Mouse (Mus musculus) hindbrain, embryonic 14.5 days (tissue): ENCODE results near the gene Arid3a. TPM values are rescaled to one million over a fixed set of nuclear protein-coding genes. Genes with fewer than 3 reads are reported as not detected.
A peak's percentile ranks its signal among the peaks of the same experiment; 100 is the strongest.

Experiments
- ATAC-seq: fragments of 200-750 bp; cut with Nextera tagmentation; 2 replicates; pipeline ENCODE4 v1.8.0; 2017; ENCODE audit warnings: moderate number of reproducible peaks, mild to moderate bottlenecking, moderate TSS enrichment, moderate library complexity; ENCODE audit not compliant: low FRiP score
- DNase-seq: peaks from one replicate; pipeline ENCODE4 v3.0.0-alpha.2; 2015; ENCODE audit warnings: low spot score
- H3K27ac ChIP-seq: fragments of 300-500 bp; sonication (generic); 2 replicates; pipeline ENCODE4 v1.5.1; 2014; ENCODE audit warnings: mild to moderate bottlenecking, moderate library complexity
- H3K27me3 ChIP-seq: fragments of 300-500 bp; sonication (generic); 2 replicates; pipeline ENCODE4 v1.6.1; 2014; ENCODE audit warnings: mild to moderate bottlenecking, low read length, mixed read lengths; ENCODE audit not compliant: control insufficient read depth, insufficient read depth
- H3K36me3 ChIP-seq: fragments of 300-500 bp; sonication (generic); replicated peaks from 2 replicates; pipeline ENCODE4 v1.6.1; 2014; ENCODE audit not compliant: control insufficient read depth, insufficient read depth
- H3K4me1 ChIP-seq: fragments of 300-500 bp; sonication (generic); replicated peaks from 2 replicates; pipeline ENCODE4 v1.6.1; 2014; ENCODE audit warnings: antibody characterized with exemption, low read length, mixed read lengths; ENCODE audit not compliant: control insufficient read depth, insufficient read depth
- H3K4me2 ChIP-seq: fragments of 300-500 bp; sonication (generic); replicated peaks from 2 replicates; pipeline ENCODE4 v1.6.1; 2014; ENCODE audit warnings: mild to moderate bottlenecking, moderate library complexity
- H3K4me3 ChIP-seq: fragments of 300-500 bp; sonication (generic); replicated peaks from 2 replicates; pipeline ENCODE4 v1.5.1; 2014; ENCODE audit warnings: mild to moderate bottlenecking, low read length
- H3K9ac ChIP-seq: fragments of 300-500 bp; sonication (generic); 2 replicates; pipeline ENCODE4 v1.6.1; 2014
- H3K9me3 ChIP-seq: fragments of 300-500 bp; sonication (generic); 2 replicates; pipeline ENCODE4 v1.6.1; 2016; ENCODE audit warnings: low read length; ENCODE audit not compliant: control insufficient read depth
- WGBS: fragments of 180-500 bp; shearing (Covaris S2); extraction: QIAGEN DNeasy Blood & Tissue Kit; methylation state at CpG from one replicate; pipeline ENCODE4 v1.1.7; 2014; 5-methylcytosine and 5-hydroxymethylcytosine counted together
- polyA plus RNA-seq: library from polyadenylated mRNA; unstranded; fragments of >200 nt; fragmentation: Nextera tagmentation; extraction: Ambion mirVana; gene quantifications from 2 replicates; pipeline ENCODE4 v1.2.1, GENCODE M21; 2014

Arid3a gene
- polyA plus RNA-seq, 1 experiment from 2014 or later = 3.4 TPM

GRCm38 (mm10) chr10:79931797-79932196 lies 5.0 kb downstream of the Arid3a start:
- 81% methylated on average over 9 of the region's 9 CpGs for WGBS
- no peaks in the 10 kb centered on the region for H3K9me3 ChIP-seq
- ATAC-seq (no peak), DNase-seq (no peak)
- H3K4me1 ChIP-seq = peaks cover 35% of the 10 kb centered on the region
- no peaks in the 10 kb centered on the region for H3K27me3 ChIP-seq
- no peak overlapping the region for H3K9ac ChIP-seq
- H3K27ac ChIP-seq = no peak overlapping the region
- H3K4me3 ChIP-seq = no peak overlapping the region
- no peak overlapping the region for H3K4me2 ChIP-seq
- H3K36me3 ChIP-seq = peaks cover 23% of the 10 kb centered on the region

- Histone ChIP-seq H3K9ac (no peak overlapping the region), H3K36me3 (peaks cover 24% of the 10 kb centered on the region), H3K4me1 (peaks cover 38% of the 10 kb centered on the region), H3K9me3 (no peaks in the 10 kb centered on the region), H3K4me2 (no peak overlapping the region), H3K27ac (peak overlapping the region; percentile 49; the same call in 1 of the 2 replicates), H3K4me3 (no peak overlapping the region), H3K27me3 (no peaks in the 10 kb centered on the region)
- ATAC-seq (no peak), DNase-seq (no peak)
- 21% methylated on average over 8 of the region's 8 CpGs for WGBS
Observed at GRCm38 (mm10) chr10:79932736-79933135, 5.9 kb downstream of the Arid3a start.

GRCm38 (mm10) chr10:79933145-79933679 lies 6.4 kb downstream of the Arid3a start:
- Histone ChIP-seq H3K4me3 (no peak overlapping the region), H3K4me1 (peaks cover 38% of the 10 kb centered on the region), H3K9ac (no peak overlapping the region), H3K27ac (0 out of 2 replicates have a peak overlapping the region, but pooled peaks have one; percentile 49), H3K36me3 (peaks cover 27% of the 10 kb centered on the region), H3K27me3 (no peaks in the 10 kb centered on the region), H3K9me3 (no peaks in the 10 kb centered on the region), H3K4me2 (no peak overlapping the region)
- WGBS = 62% methylated on average over 9 of the region's 9 CpGs
- DNase-seq = no peak
- no peak for ATAC-seq

GRCm38 (mm10) chr10:79933861-79934260 lies 7.0 kb downstream of the Arid3a start:
- Histone ChIP-seq H3K4me3 (no peak overlapping the region), H3K9me3 (no peaks in the 10 kb centered on the region), H3K27ac (peak overlapping the region; percentile 49; the same call in 1 of the 2 replicates), H3K27me3 (no peaks in the 10 kb centered on the region), H3K4me1 (peaks cover 36% of the 10 kb centered on the region), H3K9ac (no peak overlapping the region), H3K36me3 (peaks cover 27% of the 10 kb centered on the region), H3K4me2 (no peak overlapping the region)
- no peak for ATAC-seq
- no peak for DNase-seq
- WGBS = 24% methylated on average over 6 of the region's 6 CpGs

- H3K9ac ChIP-seq = 0 out of 2 replicates have a peak overlapping the region, but pooled peaks have one; percentile 20
- WGBS = 50% methylated on average over 13 of the region's 13 CpGs
- peaks cover 27% of the 10 kb centered on the region for H3K36me3 ChIP-seq
- peaks cover 32% of the 10 kb centered on the region for H3K4me1 ChIP-seq
- peak; percentile 68 for DNase-seq
- no peaks in the 10 kb centered on the region for H3K9me3 ChIP-seq
- H3K27me3 ChIP-seq = no peaks in the 10 kb centered on the region
- H3K4me3 ChIP-seq = no peak overlapping the region
- peak; percentile 57 for ATAC-seq
- H3K4me2 ChIP-seq = no peak overlapping the region
- H3K27ac ChIP-seq = peak overlapping the region; percentile 49; the same call in 1 of the 2 replicates
Observed at GRCm38 (mm10) chr10:79934272-79934721, 7.5 kb downstream of the Arid3a start.

GRCm38 (mm10) chr10:79934794-79935569 lies 8.1 kb downstream of the Arid3a start:
- 87% methylated on average over 16 of the region's 16 CpGs for WGBS
- Histone ChIP-seq H3K9me3 (no peaks in the 10 kb centered on the region), H3K4me1 (peaks cover 27% of the 10 kb centered on the region), H3K4me3 (no peak overlapping the region), H3K27ac (no peak overlapping the region), H3K27me3 (no peaks in the 10 kb centered on the region), H3K36me3 (peaks cover 27% of the 10 kb centered on the region), H3K4me2 (no peak overlapping the region), H3K9ac (no peak overlapping the region)
- DNase-seq = no peak
- ATAC-seq = no peak

- ATAC-seq = no peak
- H3K4me1 ChIP-seq = peaks cover 21% of the 10 kb centered on the region
- no peak overlapping the region for H3K9ac ChIP-seq
- no peak overlapping the region for H3K4me2 ChIP-seq
- 71% methylated on average over 10 of the region's 10 CpGs for WGBS
- H3K27me3 ChIP-seq = no peaks in the 10 kb centered on the region
- no peaks in the 10 kb centered on the region for H3K9me3 ChIP-seq
- peaks cover 23% of the 10 kb centered on the region for H3K36me3 ChIP-seq
- no peak overlapping the region for H3K27ac ChIP-seq
- DNase-seq = no peak
- H3K4me3 ChIP-seq = no peak overlapping the region
Observed at GRCm38 (mm10) chr10:79936284-79936910, 9.6 kb downstream of the Arid3a start.

- Histone ChIP-seq H3K4me3 (no peak overlapping the region), H3K36me3 (peaks cover 17% of the 10 kb centered on the region), H3K27ac (no peak overlapping the region), H3K9ac (no peak overlapping the region), H3K4me1 (peaks cover 21% of the 10 kb centered on the region), H3K9me3 (no peaks in the 10 kb centered on the region), H3K4me2 (no peak overlapping the region; the same call in 1 of the 2 replicates), H3K27me3 (no peaks in the 10 kb centered on the region)
- no peak for ATAC-seq
- WGBS = 48% methylated on average over 27 of the region's 27 CpGs
- DNase-seq = no peak
Observed at GRCm38 (mm10) chr10:79936911-79937441, 10.1 kb downstream of the Arid3a start.
